Mouse (Mus musculus): ENCODE data around the gene Slc4a4. TPM values are rescaled to one million over a fixed set of nuclear protein-coding genes. Genes with fewer than 3 reads are reported as not detected.
"Not testable (repeated sequence)": the region's sequence is repeated elsewhere in the genome, so short reads cannot be mapped to it uniquely, and the experiment has no call there.

Slc4a4 gene
- total RNA-seq, 2 experiments from 2014 or later: 22.4 to 32.2 TPM

DNA sequence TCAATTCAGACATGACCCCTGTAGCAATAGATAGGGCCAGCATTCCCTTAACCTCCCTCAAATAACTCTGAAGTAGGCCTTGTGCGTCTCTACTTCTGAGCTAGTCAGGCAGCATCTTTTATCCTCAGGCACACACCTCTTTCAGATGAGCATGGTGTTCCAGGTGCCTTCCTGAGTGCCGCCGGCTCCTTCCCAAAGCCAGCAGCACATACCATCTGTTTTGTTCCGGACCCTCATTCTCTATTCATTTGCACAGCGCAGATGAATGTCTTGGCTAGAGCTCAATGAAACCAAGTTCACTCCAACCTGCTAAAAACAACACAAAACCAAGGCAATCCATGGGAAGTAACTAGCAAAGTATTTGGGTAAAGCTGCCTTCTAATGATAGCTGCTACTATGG is 165.6 kb downstream of the Slc4a4 start:
- no peak for DNase-seq
- intact Hi-C loops (cut with DNase I): no loop called here

DNA sequence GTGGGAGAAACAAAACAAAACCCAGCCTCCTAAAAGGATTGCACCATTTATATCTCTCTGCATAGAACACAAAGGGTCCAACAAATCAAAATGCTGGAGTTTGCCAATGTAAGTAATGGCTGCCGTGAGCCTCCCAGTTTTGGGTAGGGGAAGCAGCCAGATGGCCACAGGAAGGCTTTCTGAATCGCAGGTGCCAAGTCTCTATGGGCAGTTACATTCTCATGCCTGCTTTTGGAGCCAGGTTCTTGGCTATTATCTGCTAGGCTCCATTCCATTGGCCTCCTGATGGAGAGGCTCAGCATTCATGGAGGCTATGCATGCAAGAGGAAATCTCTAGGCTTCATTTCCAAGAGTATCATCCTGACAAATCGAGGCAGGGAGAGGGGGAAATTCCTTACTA is 169.0 kb downstream of the Slc4a4 start:
- intact Hi-C loops (cut with DNase I): no loop called here
- no peak for DNase-seq

DNA sequence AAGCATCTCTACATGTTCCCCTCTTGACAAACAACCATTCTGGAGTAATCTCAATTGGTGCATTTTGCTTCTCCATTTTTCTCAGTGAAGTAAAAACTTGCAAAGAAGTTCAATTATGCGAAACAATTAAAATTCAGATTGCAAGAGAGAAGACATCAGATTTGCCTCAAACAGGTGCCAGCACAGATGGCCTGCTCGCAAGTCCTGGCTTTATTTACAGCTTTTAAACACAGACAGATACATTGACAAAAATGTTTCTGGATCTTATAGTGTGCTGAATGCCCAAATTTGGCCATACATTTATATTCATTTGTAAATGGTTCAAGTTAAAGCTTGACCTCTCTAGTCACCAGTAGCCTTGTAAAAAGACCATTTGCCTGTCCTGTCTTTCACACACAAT is 169.8 kb downstream of the Slc4a4 start:
- no peak for DNase-seq
- intact Hi-C loops (cut with DNase I): no loop called here

DNA sequence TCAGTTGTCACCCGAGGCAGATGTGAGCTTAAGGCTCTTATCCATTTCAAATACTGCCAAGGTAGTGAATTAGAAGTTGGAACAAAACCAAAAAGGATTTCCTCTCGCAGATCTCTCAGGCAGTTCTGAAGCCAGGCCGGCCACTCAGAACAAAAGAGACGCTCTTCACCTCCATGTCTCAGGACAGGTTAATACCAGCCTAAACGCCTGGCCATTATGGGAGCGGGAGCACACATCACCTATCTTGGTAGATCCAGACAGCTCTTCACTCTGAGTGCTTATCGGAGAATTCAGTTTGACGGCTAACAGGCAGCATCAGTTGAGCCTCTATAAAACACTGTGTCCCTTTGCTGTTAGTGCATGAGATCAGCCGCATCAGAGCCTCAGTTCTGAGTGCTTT is 174.5 kb downstream of the Slc4a4 start:
- no peak for DNase-seq
- intact Hi-C loops (cut with DNase I): no loop called here

DNA sequence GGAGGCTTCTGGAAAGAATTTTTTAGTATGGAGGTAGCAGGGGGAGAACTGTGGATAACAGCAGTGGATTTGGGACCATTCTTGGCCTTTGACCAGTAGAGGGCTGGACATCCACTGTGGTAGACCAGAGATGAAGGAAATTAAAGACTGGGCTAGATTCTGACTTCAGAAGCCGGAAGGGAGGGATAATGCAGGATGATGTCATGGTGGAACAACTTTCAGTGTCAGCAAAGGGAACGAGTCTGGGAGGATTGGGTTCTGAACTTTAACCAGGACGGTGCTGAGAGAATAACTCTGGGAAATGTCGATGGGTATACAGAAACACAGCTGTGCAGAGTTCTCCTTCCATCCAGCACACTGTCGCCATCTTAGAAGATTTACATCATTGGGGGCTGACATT is 175.7 kb downstream of the Slc4a4 start:
- no peak for DNase-seq
- intact Hi-C loops (cut with DNase I): no loop called here

DNA sequence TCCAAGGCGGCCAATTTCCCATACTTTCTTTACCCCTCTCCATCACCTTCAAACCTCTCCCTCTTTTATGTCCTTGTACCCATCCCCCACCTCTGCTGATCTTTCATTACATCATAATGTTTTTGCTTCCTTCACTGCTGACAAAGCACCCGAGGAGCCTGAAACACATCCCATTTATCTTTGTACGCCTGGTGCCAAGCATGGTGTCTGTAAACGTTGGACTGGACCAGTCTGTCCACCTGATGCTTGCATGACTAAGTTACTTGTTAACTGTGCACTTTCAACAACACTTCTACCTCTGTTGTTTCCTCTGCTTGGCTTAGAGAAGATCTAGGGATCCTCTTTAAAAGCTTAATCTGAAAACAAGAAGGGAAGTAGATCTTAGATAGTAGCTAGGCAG is 180.5 kb downstream of the Slc4a4 start:
- intact Hi-C loops (cut with DNase I): no loop called here
- no peak for DNase-seq

DNA sequence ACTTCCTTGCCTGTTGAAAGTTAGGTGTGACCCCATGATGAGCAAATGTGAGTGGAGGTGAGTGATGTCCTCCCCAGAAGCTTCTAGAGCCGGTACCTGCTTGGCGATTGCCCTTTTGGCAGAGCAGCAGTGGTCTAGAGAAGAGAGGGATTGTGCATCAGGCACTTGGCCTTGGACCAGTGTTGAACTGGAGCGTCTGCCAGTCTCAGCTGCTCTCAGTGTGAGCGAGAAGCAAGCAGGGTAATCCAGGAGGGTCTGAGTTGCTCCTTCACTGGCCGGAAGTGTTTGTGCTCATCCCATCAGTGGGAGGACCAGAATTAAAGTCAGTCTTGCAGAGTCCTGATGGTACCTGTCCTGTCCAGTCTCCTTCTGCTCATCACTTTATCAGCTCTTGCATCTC is 181.5 kb downstream of the Slc4a4 start:
- intact Hi-C loops (cut with DNase I): no loop called here
- DNase-seq: no peak

DNA sequence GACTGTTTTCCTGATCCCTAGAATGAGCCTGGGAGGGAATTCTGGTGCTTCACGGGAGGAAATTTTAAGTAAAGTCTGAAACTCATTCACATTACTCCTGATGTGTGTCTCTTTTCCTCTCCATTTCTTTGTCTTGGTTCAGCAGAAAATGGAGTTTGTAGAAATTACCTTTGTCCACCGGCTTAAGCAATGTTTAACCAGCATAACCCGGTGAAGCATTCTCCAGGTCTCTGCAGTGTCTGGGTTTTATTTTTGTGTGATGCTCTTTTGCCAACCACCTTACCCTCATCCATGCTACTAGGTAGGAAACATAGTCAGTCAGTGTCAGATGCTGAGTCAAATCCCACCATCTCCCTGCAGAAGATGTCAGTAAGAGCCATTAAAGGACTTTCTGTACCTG is 183.4 kb downstream of the Slc4a4 start:
- intact Hi-C loops (cut with DNase I): no loop called here
- DNase-seq: no peak

DNA sequence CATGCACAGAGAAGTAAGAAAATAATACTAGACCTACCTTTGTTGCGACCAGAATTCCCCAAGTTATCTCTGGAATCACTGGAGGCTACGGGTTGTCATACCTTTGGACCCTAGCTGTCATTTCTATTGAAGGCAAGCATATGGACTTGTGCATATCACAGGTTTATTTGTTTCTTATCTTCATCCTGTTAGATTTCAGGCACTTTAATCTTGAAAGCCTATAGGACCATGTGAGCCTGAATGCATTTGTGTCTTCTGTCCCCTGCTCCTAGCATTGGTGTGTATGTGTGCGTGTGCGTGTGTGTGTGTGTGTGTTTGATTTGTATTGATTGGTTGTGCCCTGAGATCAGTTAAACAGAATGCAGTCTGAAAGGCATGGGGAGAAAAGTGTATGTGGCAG is 185.3 kb downstream of the Slc4a4 start:
- DNase-seq: no peak
- intact Hi-C loops (cut with DNase I): no loop called here

DNA sequence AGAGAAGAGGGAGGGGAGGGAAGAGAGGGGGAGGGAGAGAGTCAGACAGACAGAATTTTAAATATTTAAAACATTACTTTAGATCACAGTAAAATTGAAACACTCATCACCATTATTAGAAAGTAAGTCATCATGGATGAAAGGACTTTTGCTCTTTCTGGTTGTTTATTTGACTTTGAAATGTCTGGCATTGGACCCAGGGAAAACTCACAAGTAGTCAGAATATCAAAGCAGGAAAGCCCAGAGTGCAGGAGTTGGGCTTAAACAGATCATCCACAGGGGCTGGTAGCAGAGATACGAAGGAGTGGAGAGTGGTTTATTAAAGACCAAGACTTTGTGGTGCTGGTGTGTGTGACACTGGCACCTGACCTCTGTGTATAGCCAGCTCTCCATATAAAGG is 191.1 kb downstream of the Slc4a4 start:
- DNase-seq: no peak
- intact Hi-C loops (cut with DNase I): no loop called here

DNA sequence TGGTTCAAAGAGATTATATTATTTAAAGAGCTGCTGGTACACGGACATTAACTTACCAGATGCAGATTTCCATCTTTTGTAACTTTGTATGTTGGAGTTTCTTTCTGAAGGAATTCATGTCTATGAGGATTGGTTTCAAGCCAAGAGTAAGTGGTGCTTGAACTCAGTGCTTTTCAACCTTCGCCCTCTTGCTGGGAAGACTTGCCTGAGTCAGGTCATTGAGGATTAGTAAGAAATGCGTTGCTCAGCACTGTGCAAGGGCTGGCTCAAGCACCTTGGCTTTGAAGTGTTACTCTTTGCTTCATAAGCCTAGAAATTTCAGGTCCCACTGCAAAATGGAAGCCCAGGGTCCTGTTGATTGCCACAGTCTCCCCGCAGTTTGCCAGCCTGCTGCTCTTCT is 196.9 kb downstream of the Slc4a4 start:
- intact Hi-C loops (cut with DNase I): no loop called here
- DNase-seq: no peak

DNA sequence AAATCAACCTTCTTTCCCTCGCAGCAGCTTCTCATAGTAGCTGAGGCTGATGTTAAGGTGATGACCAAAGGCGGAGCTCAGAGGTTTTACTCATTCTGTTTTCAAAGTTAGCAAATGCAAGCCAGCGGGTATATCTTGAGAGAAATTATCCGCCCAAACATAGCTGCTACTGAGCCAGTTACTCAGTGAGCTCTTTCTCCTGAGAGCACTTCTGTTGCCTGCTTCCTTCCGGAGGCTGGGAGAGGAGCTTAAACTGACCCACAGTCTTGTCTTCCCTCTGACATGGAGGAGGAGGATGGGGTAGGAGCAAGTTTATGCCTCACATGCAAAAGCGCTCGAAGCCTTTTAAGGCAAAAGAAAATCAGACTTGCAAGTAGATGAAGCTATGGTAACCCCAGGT is 201.3 kb downstream of the Slc4a4 start:
- DNase-seq: no peak
- intact Hi-C loops (cut with DNase I): no loop called here

DNA sequence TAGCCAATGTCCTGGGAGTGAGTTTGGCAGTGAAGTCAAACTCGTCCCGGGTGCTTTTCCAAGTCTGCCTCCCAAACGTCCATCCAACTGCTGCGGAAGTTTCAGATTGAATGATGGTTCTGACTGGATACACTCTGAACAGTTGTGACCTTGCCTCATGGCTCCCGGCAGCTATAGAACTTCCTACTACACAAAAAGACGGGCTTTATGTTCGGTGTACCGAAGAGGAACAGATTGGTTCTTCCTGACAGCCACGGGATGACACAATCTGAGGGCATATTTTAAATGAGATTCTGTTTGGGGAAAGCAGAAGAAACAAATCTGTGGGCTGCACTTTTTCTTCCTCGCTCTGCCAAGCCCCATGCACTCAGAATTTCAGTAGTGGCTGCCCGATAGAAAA is 201.8 kb downstream of the Slc4a4 start:
- intact Hi-C loops (cut with DNase I): no loop called here
- no peak for DNase-seq

DNA sequence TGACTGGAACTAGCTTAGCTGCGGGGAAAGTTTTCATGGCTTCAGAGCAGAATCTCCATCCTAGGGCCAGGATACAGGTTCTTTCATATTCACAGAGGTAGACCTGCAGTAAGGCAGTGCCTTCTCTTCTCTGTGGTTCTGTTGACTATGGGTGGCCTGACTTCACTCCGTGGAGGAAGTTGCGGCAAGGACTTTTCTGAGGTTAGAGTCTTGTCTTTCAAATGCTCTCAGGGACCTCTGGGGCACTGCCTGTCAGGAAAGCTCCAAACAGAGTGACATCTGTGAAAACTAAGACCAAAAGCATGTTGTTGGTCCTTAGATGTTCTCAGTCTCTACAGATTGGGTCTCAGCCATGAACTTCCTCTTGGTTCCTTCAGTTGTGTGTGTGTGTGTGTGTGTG is 203.5 kb downstream of the Slc4a4 start:
- intact Hi-C loops (cut with DNase I): no loop called here
- DNase-seq: no peak

DNA sequence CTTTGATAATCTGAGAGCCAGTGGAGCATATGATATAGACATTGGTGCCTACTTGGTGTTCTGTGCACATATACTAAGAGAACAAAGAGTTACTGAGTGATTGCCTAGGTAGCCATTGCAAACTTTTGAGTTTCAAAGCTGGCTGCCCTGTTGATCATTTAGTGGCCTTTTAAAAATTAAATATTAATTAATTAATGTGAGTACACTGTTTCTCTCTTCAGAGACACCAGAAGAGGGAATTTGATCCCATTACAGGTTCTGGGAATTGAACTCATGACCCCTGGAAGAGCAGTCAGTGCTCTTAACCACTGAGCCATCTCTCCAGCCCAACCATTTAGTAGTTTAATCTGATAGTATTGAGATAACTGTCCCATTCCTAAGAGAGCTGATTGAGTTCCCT is 209.8 kb downstream of the Slc4a4 start:
- no peak for DNase-seq
- intact Hi-C loops (cut with DNase I): no loop called here

DNA sequence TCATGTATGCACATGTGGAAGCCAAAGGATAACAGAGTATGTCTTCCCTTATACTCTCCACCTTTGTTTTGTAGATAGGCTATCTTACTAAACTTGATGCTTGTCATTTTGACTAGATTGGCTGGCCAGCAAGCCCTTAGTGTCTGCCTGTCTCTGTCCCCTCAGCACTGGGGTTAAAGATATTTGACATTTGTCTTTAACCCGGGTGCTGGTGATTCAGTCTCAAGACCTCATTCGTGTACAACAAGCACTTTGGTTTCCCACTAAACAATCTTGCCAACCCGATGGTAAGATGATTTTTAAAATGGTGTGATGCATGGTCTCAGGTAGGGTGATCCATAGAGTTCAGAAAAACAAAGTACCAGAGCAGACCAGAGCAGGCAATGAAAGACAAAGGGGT is 210.7 kb downstream of the Slc4a4 start:
- no peak for DNase-seq
- intact Hi-C loops (cut with DNase I): no loop called here

DNA sequence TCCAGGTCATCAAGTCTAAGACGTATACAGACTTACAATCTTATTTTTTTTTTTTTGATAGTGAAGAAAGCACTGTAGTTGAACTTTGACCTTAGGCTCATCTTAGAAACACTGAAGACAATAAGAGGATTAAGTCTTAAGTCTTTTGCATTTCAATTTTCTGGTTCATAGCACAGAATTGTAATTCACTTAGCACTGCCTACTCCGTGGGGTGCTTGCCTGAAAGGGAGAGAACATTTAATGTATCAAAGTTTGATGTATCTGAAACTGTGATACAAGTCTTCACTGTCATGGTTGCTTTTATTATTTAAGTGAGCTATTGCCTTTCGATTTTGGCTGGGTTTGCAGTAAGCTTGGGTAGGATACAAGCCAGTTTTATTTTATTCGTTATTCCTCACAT is 211.5 kb downstream of the Slc4a4 start:
- intact Hi-C loops (cut with DNase I): no loop called here
- no peak for DNase-seq

DNA sequence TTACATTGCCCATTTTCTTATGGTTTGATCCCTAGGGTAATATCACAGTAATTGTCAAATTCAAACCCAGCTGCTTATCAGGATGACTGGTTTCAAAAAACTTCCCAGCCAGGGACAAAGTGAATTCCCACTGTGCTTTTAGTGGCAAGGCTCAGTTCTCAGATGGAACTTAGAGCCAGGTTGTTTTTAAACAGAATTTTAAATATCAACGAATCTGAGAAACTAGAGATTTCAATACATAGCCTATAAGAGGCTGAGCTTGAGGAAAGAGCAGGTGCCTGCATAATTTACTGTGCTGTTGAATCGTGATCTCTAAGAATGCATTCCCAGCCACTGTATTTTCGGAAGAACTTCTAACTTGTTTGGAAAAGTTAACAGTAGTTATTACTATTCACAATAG is 213.3 kb downstream of the Slc4a4 start:
- intact Hi-C loops (cut with DNase I): no loop called here
- no peak for DNase-seq

DNA sequence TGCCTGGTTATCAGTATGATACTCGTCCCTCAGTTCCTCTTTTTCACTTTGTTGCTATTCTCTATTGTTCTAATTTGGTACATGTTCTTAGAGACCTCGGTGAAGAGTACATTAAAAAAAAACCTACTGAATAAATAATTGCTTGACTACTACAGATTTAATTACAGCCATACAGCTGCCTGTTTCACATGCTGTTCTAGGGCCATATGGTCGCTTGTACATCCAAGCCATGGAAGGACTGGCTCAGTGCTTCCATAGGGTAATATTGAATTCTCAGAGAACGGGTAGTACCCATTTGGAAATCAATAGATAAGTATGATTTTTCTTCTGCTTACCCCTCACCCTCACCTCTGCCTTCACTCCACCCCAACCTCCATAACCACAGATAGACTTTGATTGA is 215.9 kb downstream of the Slc4a4 start:
- intact Hi-C loops (cut with DNase I): no loop called here

DNA sequence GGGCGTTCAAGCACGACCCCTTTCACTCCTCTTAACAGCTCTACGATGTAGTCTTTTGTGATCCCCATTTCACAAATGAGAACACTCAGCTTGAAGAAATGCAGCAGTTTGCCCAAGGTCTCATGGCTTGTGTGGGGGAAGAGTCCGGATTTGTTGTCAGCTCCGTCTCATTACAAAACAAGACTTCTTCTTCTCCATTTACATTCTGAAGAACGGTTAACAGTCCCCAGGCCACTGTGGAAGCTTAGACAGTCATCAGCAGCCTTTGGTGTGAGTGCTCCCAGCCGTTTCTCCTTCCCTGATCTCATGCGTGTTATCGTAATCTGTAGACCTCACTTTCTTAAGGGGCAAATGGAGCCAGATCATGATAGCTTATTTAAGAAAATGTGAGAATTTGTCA is 218.7 kb downstream of the Slc4a4 start:
- no peak for DNase-seq
- intact Hi-C loops (cut with DNase I): no loop called here

More for the DNA sequence above, 215.9 kb downstream of the Slc4a4 start:
- no peak for DNase-seq

DNA sequence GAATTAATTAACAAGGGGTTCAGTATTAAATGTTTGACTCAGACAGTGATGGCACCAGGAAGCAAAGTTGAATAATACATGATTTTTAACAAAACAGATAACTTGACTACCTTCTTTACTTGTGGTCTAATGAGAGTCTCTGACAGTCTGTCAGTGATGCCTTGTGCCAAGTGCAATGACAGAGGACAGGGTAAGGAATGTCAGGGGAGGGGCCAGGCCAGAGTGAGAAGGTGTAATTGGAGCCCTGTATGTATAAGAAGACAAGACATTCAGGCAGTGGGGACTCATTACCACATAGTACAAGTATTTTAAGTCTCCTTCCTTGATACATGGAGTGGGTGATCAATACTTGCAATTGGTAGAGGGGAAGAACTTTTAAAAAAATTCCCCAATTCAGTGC is 219.6 kb downstream of the Slc4a4 start:
- intact Hi-C loops (cut with DNase I): no loop called here
- DNase-seq: no peak

DNA sequence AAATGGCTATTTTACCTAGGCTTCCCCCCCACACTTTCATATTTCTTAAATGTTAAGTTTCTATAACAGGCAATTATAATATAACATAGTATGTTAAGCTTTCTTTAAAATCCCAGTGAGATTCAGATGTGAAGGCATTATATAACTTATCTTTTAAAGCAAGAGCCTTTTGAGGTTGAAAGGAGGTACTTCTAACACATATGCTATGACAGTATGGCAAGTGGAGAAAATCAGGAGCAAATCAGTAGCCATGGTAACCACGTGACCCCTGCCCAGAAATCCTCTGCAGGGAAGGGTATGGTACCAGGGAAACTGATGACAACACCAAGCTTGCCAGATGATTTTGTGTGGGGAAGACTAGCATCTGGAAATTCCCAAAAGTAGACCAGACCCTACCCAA is 222.2 kb downstream of the Slc4a4 start:
- intact Hi-C loops (cut with DNase I): no loop called here
- DNase-seq: no peak

DNA sequence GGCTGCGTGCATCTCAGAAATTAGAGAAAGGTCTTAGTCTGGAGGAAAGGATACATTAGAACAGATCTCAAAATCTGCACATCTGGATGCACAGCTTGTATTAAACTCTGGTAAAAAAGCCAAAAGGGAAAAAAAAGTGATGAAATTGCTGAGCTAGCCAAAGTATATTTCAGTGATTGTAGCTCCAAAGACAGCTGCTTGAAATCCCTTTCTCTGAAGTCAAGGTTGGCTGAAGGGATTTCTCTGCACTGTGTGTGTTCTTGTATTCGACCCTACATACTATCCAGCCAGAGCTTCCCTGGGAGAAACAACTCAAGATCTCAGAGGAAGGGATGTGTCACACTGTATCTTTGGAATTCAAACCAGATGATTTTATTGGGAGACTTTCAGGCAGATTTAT is 223.2 kb downstream of the Slc4a4 start:
- intact Hi-C loops (cut with DNase I): no loop called here
- no peak for DNase-seq

DNA sequence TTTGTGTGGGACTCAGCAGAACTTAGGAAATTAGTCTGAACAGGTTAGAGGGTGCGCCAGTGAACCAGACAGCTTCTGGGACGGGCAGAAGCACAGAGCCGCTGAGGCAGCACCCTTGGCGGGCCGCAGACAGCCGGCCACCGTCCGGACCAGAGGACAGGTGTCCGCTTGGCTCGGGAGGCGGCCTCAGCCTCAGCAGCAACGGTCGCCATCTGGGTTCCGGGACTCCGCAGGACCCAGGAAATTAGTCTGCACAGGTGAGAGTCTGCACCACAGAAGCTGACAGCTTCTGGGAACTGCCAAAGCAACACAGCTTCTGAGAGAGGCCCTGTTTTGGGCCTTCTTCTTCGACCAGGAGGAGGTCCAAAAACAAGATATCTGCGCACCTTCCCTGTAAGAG is 225.4 kb downstream of the Slc4a4 start:
- DNase-seq; intact Hi-C loops (cut with DNase I): not testable (repeated sequence)
